Mouse (Mus musculus) liver, postnatal 0 days (tissue): ENCODE results near the gene Mthfd1l.
A peak's percentile ranks its signal among the peaks of the same experiment; 100 is the strongest.

ENCODE experiments used
- CTCF ChIP-seq: sonication (generic); IDR thresholded peaks from 2 replicates; pipeline ENCODE4 v1.5.1; 2016; ENCODE audit warnings: antibody characterized with exemption, low read depth
- EP300 ChIP-seq: IDR thresholded peaks from 2 replicates; pipeline ENCODE4 v1.6.1; 2016; ENCODE audit warnings: antibody characterized with exemption, low read depth, mild to moderate bottlenecking

- no peak for TF ChIP-seq CTCF
- peak; percentile 95 for TF ChIP-seq EP300
These were observed 20.6 kb downstream of the Mthfd1l start for GRCm38 (mm10) chr10:3993365-3994102.
